Mouse (Mus musculus) thymus, adult 2 months (tissue): Measurements from ENCODE around the gene N6amt1. TPM values are rescaled to one million over a fixed set of nuclear protein-coding genes. Genes with fewer than 3 reads are reported as not detected.

Experiments
- DNase-seq: peaks from one replicate; pipeline ENCODE4 v3.0.0; 2021
- H3K27ac ChIP-seq: fragments of 200-500 bp; 2 replicates; pipeline ENCODE4 v1.5.1; 2012; ENCODE audit warnings: low read length, control low read depth; ENCODE audit not compliant: control insufficient read depth, insufficient read depth
- H3K27me3 ChIP-seq: fragments of 200-500 bp; 2 replicates; pipeline ENCODE4 v1.6.1; 2012; ENCODE audit warnings: mild to moderate bottlenecking, low read length, moderate library complexity, mixed read lengths; ENCODE audit not compliant: control insufficient read depth, insufficient read depth
- H3K36me3 ChIP-seq: fragments of 200-500 bp; 2 replicates; pipeline ENCODE4 v1.6.1; 2012; ENCODE audit warnings: mild to moderate bottlenecking, low read length, moderate library complexity; ENCODE audit not compliant: control insufficient read depth, insufficient read depth
- H3K4me1 ChIP-seq: fragments of 200-500 bp; replicated peaks from 2 replicates; pipeline ENCODE4 v1.6.1; 2012; ENCODE audit warnings: low read length; ENCODE audit not compliant: control insufficient read depth, insufficient read depth
- H3K4me3 ChIP-seq: fragments of 200-500 bp; 2 replicates; pipeline ENCODE4 v1.5.1; 2012; ENCODE audit warnings: mild to moderate bottlenecking, low read length, control low read depth, moderate library complexity; ENCODE audit not compliant: control insufficient read depth, insufficient read depth
- CTCF ChIP-seq: fragments of 200-500 bp; IDR thresholded peaks from 2 replicates; pipeline ENCODE4 v1.5.1; 2012; ENCODE audit warnings: mild to moderate bottlenecking, control low read depth, low read length, moderate library complexity, borderline replicate concordance; ENCODE audit not compliant: control insufficient read depth, poor library complexity, insufficient read depth; ENCODE audit errors: extremely low read depth
- POLR2A ChIP-seq: fragments of 200-500 bp; IDR thresholded peaks from 2 replicates; pipeline ENCODE4 v1.6.1; 2012; ENCODE audit warnings: mild to moderate bottlenecking, low read length, control low read depth, moderate library complexity; ENCODE audit not compliant: control insufficient read depth, poor library complexity, insufficient read depth; ENCODE audit errors: extremely low read depth
- WGBS: fragments of 180-500 bp; shearing (Covaris S2); methylation state at CpG from one replicate; pipeline ENCODE4 v1.1.7; 2018; 5-methylcytosine and 5-hydroxymethylcytosine counted together
- polyA plus RNA-seq: library from polyadenylated mRNA; depleted of rRNA; stranded (reverse); fragments of >200 nt; gene quantifications from 2 replicates; pipeline ENCODE4 v1.2.3, GENCODE M21; 2012; rRNA removed

N6amt1 gene
- polyA plus RNA-seq: 8.3 and 8.4 TPM in 2 replicates

GRCm38 (mm10) chr16:87354075-87354583 lies at the start of gene N6amt1:
Gene N6amt1, plus strand, starts transcription at chr16:87354185.
- peak within 1 kb of the TSS; percentile 79 for H3K4me3 ChIP-seq
- WGBS: under 1% methylated on average over 48 of the region's 48 CpGs
- TF ChIP-seq POLR2A (peak; percentile 45), CTCF (no peak)
- no peaks in the 10 kb centered on the region; the same call in 1 of the 2 replicates for H3K36me3 ChIP-seq
- peak; percentile 94 for DNase-seq
- no peaks in the 10 kb centered on the region; the same call in 1 of the 2 replicates for H3K4me1 ChIP-seq
- H3K27ac ChIP-seq: peak within 1 kb of the TSS; percentile 80
- no peaks in the 10 kb centered on the region for H3K27me3 ChIP-seq

- 86% methylated on average over 11 of the region's 11 CpGs for WGBS
- Histone ChIP-seq H3K36me3 (no peaks in the 10 kb centered on the region), H3K27ac (no peak overlapping the region), H3K27me3 (no peaks in the 10 kb centered on the region), H3K4me1 (no peaks in the 10 kb centered on the region), H3K4me3 (no peak overlapping the region)
- DNase-seq: no peak
- no peak for TF ChIP-seq POLR2A
- no peak for TF ChIP-seq CTCF
These were observed 48.6 kb upstream of the N6amt1 start for GRCm38 (mm10) chr16:87305251-87306011.

DNA sequence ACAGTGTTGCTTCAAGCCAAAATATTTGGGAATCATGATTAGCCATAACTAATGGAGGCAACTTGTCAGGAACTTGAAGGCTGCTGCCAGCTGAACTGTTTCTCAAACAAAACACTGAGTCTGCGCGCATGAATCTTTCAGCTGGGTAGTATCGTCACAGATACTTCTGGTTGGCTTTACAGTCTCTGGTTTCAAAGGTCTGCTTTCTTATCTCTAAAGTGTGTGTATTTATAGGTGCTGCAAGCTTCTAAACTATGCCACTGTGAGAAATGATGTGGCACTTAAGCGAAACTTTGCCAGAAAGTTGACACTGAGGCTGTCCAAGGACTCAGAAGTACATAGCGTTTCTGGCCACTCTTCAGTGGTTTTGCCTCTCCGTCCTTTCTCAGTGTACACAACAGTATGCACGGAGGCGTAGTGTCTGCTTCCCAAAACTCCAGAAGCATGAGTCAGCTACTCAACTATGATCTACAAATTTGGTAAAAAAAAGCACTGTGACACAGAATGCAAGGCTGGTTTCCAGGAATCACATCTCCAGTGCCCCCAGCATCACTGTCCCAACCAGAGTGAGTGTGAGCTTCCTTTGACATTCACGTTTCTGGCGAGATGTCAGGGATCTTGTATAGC lies 46.8 kb upstream of the N6amt1 start:
- Histone ChIP-seq H3K27ac (no peak overlapping the region), H3K4me1 (no peaks in the 10 kb centered on the region), H3K27me3 (no peaks in the 10 kb centered on the region), H3K4me3 (no peak overlapping the region), H3K36me3 (no peaks in the 10 kb centered on the region)
- 81% methylated on average over 10 of the region's 10 CpGs for WGBS
- TF ChIP-seq CTCF (no peak), POLR2A (no peak)
- no peak for DNase-seq

DNA sequence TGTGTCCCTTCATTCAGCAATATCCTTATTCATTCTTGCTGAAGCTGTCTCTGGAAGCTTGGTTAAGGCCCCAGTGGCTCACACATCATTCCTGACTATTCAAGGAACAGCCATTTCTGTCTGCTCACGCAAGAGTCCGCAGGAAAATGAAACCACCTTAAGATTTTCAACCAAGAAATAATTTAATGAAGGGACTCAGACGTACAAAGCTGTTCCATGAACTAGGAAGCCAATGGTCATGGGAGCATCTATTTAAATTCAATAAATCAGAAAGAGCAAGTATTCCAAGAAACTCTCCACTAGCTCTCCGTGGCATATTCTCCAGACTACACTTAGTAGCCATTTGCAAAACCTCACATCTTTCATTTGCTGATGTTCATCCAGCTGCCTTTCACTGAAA lies 43.3 kb upstream of the N6amt1 start:
- TF ChIP-seq POLR2A (no peak), CTCF (no peak)
- Histone ChIP-seq H3K4me1 (no peaks in the 10 kb centered on the region), H3K27me3 (no peaks in the 10 kb centered on the region), H3K27ac (no peak overlapping the region), H3K36me3 (no peaks in the 10 kb centered on the region), H3K4me3 (no peak overlapping the region)
- DNase-seq: no peak
- WGBS: 94% methylated on average over 4 of the region's 4 CpGs

DNA sequence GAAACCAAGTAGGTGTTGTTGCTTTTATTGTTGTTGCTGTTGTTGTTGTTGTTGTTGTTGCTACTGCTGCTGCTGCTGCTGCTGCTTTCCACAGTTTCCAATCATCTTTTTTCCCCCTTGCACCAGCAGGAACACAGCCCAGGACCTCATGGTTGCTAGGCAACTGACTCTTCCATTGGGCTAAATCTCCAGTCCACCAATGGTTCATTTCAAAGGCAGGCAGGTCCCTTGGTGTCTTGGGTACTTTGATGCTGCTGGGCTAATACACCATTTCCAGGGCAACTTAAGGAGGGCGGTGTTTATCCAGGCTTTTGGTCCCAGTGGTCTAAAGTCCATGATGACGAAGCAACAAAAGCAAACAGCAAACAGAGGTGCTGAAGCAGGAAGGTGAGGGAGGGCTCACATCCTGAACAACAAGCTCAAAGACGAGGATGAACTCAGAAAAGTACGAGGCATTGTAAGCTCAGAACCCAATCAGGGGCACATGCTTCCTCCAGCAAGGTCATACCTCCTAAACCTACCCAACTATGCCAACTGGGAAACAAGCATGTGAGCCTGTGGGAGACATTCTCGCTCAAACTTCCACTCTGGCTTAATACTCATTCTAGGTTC lies 35.7 kb upstream of the N6amt1 start:
- no peak overlapping the region for H3K27ac ChIP-seq
- H3K27me3 ChIP-seq: no peaks in the 10 kb centered on the region
- no peaks in the 10 kb centered on the region for H3K36me3 ChIP-seq
- WGBS: 78% methylated on average over 5 of the region's 5 CpGs
- TF ChIP-seq POLR2A: no peak
- no peak for TF ChIP-seq CTCF
- H3K4me1 ChIP-seq: no peaks in the 10 kb centered on the region
- DNase-seq: no peak
- H3K4me3 ChIP-seq: no peak overlapping the region

GRCm38 (mm10) chr16:87318998-87319397 lies 35.0 kb upstream of the N6amt1 start:
- 94% methylated on average over 5 of the region's 5 CpGs for WGBS
- Histone ChIP-seq H3K27ac (no peak overlapping the region), H3K4me1 (no peaks in the 10 kb centered on the region), H3K4me3 (no peak overlapping the region), H3K27me3 (no peaks in the 10 kb centered on the region), H3K36me3 (no peaks in the 10 kb centered on the region)
- no peak for DNase-seq
- TF ChIP-seq POLR2A (no peak), CTCF (no peak)
